Mouse (Mus musculus) yolk sac, embryonic 10.5 days (tissue): ENCODE results near the gene Trim8.

Experiments used
- DNase-seq: peaks from one replicate; pipeline ENCODE4 v3.0.0-alpha.2; 2017; ENCODE audit warnings: low spot score

Gene Trim8

DNA sequence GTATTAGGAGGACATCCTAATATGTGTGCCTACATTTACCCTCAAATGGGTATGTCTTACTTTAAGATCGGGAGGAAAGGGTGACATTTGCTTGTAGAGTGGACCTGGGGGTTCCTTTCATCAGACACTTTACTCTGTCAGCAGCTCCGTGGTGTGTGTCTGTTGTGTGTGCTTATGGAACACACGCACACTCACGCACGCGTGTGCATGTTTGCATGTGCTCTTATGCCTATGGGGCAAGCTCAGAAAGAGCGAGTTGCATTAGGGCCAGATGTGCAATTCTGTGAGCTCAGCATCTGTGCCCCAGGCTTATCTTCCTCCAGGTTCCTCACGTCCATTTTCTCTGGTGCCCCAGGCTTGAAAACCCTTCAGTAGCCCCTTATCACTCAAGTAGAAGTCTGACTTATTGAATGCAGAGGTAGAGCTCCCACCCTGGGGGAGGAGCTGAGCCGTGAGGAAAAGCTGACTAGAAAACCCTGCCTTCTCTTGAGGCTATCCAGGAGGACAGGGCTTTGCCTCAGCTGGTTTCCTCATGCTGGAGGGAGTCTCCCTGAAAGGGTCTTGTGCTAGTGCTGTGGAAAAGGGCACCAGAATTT, 3.4 kb downstream of the Trim8 start:
- no peak for DNase-seq

DNA sequence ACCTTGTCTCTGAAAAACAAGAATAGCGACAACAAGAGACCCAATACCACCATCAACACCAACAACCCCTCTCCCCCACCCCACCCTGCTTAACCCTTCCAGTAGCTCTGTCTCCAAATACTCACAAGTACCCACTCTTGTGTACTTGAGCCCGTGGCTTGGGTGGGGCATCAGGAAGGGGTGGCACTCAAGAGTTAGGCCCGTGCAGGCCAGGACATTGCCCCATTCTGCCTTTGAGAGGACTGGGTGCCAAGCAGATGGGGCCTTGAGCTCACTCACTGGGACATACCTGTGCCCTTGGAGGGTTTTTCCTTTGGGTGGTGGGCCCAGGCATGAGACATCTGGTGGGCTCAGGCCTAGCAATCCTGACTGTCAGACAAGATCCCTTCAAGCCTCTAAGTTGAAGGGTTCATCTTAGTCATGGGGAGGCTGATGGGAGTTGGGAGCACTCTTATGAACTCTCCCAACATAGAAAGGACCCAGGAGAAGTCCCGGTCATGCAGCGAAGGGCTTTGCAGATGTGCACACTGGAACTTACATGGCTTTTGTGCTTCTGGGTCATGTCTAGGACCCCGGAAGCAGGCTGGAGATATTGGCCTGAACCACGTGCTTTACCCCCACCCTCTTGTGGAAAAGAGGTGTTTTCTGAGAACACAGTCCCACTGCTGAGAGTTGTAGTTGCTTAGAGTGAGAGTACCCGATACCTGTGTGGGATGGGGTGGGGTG, 4.3 kb downstream of the Trim8 start:
- DNase-seq = no peak

DNA sequence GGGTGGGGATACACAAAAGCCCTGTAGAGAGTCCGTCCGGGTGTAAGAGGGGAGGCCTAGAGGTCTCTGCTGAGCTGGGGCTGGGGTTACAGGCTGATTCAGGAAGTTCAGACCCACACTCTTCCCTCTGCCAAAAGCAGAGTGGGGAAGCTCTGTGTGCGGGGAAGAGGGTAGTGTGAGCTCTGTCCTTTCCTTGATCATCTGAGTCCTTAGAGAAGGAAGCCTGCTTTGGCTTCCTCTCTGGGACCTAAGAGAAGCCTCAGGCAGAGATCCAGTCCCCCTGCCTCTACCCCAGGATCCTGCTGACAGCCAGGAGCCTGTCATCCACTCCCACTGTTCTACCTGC, 4.8 kb downstream of the Trim8 start:
- no peak for DNase-seq

DNA sequence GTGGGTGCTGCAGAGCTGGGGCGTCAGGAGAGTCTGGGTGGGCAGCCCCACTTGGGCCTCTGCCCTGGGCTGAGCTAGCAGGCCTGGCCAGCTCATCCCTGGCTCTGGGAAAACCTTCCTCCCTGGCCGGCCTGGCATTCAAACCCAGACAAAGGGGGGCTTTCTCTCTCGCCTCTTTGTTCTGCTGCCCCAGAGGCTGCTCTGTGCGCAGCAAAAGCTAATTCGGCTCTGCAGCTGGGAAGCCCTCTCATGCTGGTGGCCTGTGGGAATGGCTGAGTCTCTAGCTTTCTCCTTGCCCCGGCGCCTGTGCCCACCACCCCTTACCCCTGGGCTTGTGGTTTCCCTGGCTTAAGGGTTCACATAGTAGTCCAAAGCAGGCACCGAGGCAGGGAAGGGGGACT, 5.7 kb downstream of the Trim8 start:
- no peak for DNase-seq

DNA sequence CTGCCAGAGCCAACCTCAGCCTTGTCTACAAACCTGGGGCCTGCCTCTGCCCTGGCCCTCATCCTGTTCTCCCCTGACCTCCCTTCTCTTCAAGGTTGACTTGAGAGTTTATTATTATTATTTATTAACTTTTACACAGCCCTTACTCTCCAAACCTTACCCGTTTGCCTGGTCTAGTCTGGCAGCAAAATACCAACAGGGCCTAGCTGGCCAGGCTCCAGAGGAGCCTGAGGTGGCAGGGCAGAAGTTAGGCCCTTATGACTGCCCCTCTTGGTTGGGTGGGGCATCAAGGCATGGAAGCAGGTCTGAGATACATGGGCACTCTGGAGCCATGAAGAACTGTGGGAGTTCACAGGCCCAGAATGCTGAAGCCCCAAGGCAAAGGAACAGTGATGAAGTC, 6.3 kb downstream of the Trim8 start:
- DNase-seq = no peak

DNA sequence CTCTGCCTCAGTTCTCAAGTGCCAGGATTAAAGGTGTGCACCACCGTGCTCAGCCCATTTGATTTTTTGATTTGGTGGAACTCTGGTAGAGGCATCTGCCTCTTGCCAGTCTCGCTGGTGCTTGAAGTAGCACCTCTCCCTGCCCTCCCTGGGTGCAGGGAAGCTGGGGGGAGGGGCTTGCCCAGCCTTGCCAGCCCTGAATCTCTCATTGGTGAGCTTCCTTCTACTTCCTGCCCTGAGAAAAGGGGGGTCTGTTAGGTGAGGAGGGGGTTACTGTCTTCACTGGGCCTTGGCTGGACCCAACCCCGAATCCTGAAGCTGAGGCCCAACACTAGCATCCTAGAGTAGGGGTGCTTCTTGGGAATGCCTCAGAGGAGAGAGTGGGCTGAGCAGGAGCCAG, 7.2 kb downstream of the Trim8 start:
- no peak for DNase-seq

GRCm38 (mm10) chr19:46509202-46509601, 7.7 kb downstream of the Trim8 start:
- DNase-seq = no peak

- DNase-seq = no peak
These were observed 8.2 kb downstream of the Trim8 start for GRCm38 (mm10) chr19:46509736-46510135.

DNA sequence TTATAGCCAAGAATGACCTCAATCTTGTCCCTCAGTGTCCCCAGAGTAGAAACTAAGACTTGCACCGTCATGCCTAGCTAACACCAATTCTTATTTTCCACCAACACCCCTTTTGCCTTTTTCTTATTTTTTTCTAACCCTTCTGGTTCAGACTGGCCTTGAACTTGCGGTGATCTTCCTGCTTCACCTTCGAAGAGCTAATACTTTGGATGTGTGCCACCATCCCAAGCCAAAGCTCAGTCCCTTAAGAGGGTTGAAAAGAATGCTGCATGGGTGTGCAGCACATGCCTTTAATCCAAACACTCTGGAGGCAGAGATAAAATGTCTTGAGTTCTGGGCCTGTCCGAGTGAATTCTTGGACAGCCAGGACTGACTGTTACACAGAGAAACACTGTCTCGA, 8.9 kb downstream of the Trim8 start:
- DNase-seq = no peak

DNA sequence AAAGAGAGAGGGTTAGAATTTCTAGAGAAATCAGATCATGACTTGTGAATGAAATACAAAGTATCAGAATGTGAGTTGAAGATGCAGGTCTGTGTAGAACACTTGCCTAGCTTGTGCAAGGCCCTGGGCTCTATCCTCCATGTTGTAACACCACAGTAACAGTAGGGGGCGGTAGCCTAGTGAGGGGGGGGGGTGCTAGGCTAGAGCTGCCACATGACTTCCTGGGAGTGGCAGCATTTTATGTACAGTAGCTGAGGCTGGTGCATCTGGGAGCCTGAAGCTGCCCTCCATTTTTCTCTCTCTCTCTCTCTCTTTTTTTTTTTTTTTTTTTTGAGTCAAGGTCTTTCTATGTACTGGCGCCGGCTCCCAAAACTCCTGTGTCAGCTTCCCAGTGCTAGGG, 9.3 kb downstream of the Trim8 start:
- DNase-seq = no peak

GRCm38 (mm10) chr19:46511263-46511662, 9.8 kb downstream of the Trim8 start:
- DNase-seq = no peak

GRCm38 (mm10) chr19:46514387-46514786, 12.9 kb downstream of the Trim8 start:
- no peak for DNase-seq

GRCm38 (mm10) chr19:46515287-46515821, 13.9 kb downstream of the Trim8 start:
- no peak for DNase-seq

DNA sequence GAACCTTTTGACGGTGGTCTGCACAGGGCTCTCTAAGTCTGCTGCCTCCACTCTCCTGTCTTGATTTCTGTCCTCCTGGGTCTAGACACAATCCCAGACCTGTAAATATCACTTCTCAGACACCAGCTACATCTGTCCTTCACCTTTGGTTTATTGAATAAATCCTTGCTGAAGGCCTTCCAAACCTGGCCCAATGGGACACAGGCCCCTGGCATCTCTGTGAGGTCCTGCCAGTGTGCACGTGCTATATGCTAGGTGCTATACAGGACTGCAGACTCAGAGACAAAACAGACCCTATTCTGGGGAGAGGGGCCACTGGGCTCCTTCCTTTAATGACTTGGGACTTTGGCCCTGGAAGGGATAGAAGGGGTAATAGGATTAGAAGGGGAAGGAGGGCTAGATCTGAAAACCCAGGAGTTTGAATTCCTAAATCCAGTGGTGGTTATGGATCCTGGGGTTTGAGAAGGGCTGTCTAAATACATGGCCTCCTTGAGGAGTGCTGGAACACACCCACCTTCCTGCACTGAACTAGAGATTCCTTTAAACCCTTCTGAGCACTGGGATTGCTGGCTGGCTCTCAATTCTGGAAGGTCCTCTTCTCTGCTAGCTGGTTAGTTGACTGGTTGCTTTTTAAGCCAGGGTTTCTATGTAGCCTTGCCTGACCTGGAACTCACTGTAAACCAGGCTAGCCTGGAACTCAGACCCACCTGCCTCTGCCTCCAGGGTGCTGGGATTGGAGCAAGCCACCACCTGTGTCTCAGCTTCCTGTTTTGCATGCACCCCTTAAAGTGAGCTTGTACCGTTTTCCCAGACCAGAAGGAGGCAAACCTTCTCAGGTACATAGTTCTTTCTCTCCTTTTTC, 15.4 kb downstream of the Trim8 start:
- no peak for DNase-seq

GRCm38 (mm10) chr19:46517529-46518351, 16.2 kb downstream of the Trim8 start:
- DNase-seq = no peak

- DNase-seq = peak; percentile 75
These were observed 16.9 kb downstream of the Trim8 start for GRCm38 (mm10) chr19:46518352-46518787.

DNA sequence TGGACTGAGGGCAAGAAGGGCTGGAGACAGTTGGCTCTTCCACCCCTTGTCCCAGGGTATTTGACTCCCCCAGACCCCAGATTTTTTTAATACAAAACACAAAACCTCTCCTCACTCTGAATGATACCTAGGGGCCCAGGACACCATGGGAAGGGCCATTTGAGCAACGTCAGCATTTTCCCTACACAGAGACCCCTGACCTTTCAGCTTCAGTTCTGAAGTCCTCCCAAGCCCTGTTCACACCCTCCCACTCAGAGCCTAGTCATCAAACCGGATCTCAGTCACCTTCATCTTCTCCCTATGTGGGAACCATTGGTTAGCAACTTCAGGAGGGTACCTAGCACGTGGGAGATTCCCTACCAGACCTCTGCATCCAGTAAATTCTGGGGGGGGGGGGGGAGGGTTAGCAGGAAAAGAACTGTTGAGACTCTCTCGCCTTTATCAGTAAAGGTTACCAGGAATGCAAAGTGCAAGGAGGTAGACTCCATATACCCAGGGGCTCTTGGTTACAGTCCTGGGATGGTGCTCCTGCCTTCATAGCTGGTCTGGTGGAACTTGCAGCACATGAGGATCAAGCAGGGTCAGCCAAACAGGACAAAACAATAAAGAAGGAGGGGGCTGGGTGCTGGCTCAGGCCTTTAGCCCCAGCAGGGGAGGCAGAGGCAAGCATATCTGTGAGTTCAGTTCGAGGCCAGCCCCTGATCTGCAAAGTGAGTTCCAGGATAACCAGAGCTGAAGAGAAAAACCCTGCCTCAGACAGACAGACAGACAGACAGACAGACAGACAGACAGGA, 17.5 kb downstream of the Trim8 start:
- DNase-seq = peak; percentile 58

GRCm38 (mm10) chr19:46521698-46522097, 20.2 kb downstream of the Trim8 start:
- DNase-seq = no peak

DNA sequence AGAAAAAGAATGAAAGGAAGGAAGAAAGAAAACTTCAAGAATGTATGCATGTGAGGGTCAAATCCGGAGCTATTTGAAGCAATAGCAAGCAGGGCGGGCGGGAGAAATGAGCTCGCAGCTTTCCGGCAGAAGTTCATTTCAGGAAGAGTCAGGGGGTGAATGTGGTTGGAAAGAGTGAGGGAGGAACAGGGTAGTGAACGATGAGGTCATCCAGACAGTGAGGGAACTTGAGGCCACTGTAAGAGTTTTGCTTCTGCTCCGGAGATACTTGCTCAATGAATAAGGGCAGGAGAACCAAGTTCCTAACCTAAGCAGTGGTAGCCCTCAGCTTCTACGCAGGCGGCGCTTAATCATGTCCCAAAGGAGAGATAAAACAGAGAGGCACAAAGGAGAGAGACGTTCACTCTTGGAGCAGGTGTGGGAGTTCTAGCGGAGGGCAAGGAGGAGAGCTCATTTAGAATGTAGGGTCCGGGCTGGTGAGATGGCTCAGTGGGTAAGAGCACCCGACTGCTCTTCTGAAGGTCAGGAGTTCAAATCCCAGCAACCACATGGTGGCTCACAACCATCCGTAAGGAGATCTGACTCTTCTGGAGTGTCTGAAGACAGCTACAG, 21.0 kb downstream of the Trim8 start:
- DNase-seq = no peak

- DNase-seq = peak; percentile 55
These were observed 21.6 kb downstream of the Trim8 start for GRCm38 (mm10) chr19:46523131-46523479.
